18 mouse cellular contexts compared by ENCODE assay signal in the genomic region with DNA sequence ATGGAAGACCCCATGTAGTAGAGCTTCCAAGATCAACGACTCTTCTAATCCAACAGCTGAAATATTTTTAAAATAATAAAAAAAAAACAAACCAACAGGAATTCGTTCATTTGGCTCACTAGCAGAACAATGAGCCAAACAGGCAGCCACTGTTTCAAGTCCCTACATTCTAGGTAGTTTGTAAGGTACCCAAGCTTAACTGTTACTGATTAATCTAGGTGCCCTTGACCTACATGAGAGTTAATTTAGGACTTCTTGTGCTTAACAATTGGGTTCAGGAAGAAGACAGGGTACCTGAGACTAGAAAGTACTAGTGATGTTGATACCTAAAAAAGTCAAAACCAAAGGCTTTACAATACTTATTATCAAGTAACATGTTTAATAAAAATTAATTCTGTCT.
"Had no signal": no experiment of that assay in that cellular context is flagged by ENCODE, and none has a peak within 500 bp of the region (broad histone marks: within the 10 kb centered on the region; RNA-seq: fewer than 3 reads in every experiment).

No protein-coding gene starts in this region.

- ATAC-seq: liver, postnatal 0 days; lung, postnatal 0 days; midbrain, embryonic 16.5 days had no signal

- H3K4me1 ChIP-seq: lung, embryonic 15.5 days; megakaryocyte, embryonic 14.5 days; midbrain, embryonic 12.5 days; neural tube, embryonic 12.5 days; stomach, embryonic 15.5 days had no signal

- H3K4me3 ChIP-seq: lung, embryonic 15.5 days; megakaryocyte, embryonic 14.5 days; midbrain, embryonic 12.5 days; neural tube, embryonic 12.5 days; stomach, embryonic 15.5 days had no signal

- H3K27ac ChIP-seq: lung, embryonic 15.5 days; macrophage; midbrain, embryonic 12.5 days; neural tube, embryonic 12.5 days; stomach, embryonic 15.5 days; stomach, postnatal 0 days had no signal

- H3K4me2 ChIP-seq: lung, embryonic 15.5 days; midbrain, embryonic 12.5 days; neural tube, embryonic 12.5 days; stomach, embryonic 15.5 days had no signal

- H3K27me3 ChIP-seq: lung, embryonic 15.5 days; megakaryocyte, embryonic 14.5 days; midbrain, embryonic 12.5 days; neural tube, embryonic 12.5 days; stomach, embryonic 15.5 days had no signal

- DNase-seq: liver, postnatal 0 days; lung, adult 2 months; lung, postnatal 14 days; lung, postnatal 36 days; midbrain, embryonic 14.5 days; right cerebral cortex, postnatal 14 days; thymus, adult 2 months; thymus, postnatal 25 days; thymus, postnatal 4 days had no signal

- H3K9me3 ChIP-seq: lung, embryonic 15.5 days; megakaryocyte, embryonic 14.5 days; midbrain, embryonic 12.5 days; neural tube, embryonic 12.5 days; stomach, embryonic 15.5 days had no signal

- H3K9ac ChIP-seq: liver, postnatal 0 days; lung, embryonic 15.5 days; midbrain, embryonic 12.5 days; neural tube, embryonic 12.5 days; stomach, embryonic 15.5 days had no signal

- H3K36me3 ChIP-seq: lung, embryonic 15.5 days; midbrain, embryonic 12.5 days; neural tube, embryonic 12.5 days; stomach, embryonic 15.5 days had no signal
